Mouse (Mus musculus): Measurements from ENCODE around the gene Cdhr2. TPM values are rescaled to one million over a fixed set of nuclear protein-coding genes. Genes with fewer than 3 reads are reported as not detected.
A peak's percentile ranks its signal among the peaks of the same experiment; 100 is the strongest.

The Cdhr2 gene
- total RNA-seq, 2 experiments from 2014 or later = 0.34 to 0.51 TPM

DNA sequence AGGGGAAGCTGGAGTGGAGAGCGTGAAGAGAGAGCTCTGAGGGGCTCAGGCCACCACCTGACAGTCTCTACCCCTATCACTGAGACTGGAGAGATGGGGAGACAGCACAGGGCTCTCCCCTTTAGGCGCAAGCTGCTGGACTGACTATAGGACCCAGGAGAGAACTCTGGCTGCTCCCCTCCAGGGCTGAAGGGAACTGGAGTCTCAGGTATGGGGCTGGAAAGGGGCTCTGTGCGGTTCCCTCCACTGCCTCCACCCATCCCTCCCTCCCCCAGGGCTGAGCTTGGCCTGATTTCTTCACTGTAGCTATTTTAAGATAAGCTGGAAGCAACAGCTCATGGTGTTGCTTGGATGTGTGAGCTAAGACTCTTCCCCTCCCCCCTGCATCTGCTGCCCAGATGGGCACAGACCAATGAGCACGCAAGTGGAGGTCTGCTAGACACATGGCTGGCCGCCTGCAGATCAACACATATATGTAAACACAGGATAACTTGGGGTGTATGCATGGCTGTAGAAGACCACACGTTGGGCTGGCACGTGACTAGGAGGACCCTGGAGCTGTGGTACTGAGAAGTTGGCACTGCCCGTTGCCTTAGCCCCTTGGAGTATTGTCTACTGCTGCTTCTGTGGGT, 59.0 kb downstream of the Cdhr2 start:
- intact Hi-C loops (cut with DNase I) = no loop called here
- peak; percentile 79 to 86 for DNase-seq (ENCODE audit: extremely low spot score in 1 of 2, low spot score in 2 of 2)

DNA sequence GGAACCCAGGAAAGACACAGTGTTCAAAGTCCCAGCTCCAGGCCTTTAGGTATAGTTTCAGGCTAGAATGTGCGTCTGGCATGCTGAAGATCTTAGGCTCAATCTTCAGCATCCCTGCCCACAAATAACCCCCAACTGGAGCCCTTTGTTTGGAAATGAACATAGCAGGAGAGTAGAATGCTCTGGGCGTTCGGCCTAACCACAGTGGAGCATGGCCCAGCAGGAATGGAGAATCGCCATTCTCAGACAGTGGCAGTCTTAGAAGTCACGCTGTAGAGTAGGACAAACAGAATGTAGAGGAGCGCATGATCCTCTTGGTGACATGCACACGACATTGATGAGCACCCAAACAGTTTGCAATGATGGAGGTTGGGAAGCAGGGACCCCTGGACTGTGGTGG, 59.6 kb downstream of the Cdhr2 start:
- intact Hi-C loops (cut with DNase I) = no loop called here
- DNase-seq (ENCODE audit: extremely low spot score in 1 of 2, low spot score in 2 of 2) = no peak

DNA sequence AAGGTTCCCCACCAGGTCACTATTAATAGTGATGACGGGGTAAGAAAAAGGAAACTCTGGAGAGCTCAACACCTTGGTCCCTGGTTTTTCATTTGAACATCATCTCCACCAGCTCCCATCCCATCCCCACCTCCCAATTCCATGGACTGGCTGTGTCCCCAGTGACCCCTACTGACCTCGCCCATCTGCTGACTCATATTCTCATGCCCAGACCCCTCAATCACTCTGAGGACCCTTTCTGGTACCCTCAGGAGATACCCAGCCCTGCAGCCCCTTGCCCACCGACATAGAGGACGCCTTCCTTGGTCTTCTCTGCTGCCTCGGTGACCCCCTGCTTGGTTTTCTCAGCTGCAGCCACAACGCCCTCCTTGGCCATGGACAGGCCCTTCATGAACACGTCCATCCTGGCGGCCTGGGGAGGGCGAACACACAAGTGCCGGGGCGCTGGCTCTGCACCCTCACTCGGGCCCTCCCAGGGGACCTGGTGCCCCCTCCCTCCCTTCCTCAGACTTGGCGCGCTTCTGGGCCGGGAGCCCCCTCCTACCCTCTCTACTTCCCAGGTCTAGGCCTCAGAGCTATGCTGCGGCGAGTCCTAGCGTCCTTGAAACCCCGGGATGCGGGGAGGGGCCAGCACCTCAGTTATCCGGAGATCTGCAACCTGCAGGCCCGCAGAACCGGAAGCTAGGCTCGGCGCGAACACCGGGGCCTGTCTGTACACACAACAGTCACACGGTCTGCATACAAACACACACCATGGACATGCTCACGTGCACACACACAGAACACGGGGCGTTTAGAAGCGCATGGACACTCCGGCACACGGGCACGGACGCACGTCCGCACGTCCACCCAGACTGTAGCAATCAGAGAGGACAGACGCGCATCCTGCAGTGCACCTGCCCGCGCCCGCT, 64.3 kb downstream of the Cdhr2 start:
- intact Hi-C loops (cut with DNase I) = no loop called here
- peak in 1 of 2 experiments; percentile 55 for DNase-seq (ENCODE audit: extremely low spot score in 1 of 2, low spot score in 2 of 2)

DNA sequence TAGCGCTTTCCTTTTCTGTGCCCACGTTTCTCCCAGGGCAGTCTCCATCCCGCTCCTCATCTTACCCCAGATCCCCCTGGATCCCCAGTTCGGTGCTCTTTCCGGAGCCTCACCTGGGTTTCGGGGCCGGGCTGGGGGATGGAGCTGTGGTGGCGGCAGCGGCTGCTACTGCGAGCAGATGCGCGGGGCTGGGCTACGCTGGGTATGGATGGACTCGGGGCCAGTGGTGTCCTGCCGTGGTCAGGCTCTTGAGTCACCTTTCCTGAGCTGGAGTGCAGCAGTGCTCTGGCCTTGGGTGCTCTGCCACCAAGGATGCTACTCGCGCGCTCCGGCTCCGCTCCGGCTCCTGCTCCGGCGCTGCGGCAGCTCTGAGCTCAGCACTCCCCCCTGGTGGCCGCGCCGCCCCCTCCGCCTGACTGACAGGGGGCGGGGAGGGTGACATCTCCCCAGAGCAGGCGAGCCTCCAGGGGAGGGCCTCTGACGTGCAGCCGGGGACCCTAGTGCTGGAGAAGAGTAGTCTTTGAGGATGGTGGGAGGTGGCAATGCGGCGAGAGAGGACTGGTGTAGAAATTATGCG, 65.0 kb downstream of the Cdhr2 start, which contains the start of gene Sncb:
Gene Sncb, minus strand, starts transcription at position 404 of the 577 bp plus-strand sequence.
- intact Hi-C loops (cut with DNase I) = no loop called here
- DNase-seq (ENCODE audit: extremely low spot score in 1 of 2, low spot score in 2 of 2) = peak; percentile 83 to 89

DNA sequence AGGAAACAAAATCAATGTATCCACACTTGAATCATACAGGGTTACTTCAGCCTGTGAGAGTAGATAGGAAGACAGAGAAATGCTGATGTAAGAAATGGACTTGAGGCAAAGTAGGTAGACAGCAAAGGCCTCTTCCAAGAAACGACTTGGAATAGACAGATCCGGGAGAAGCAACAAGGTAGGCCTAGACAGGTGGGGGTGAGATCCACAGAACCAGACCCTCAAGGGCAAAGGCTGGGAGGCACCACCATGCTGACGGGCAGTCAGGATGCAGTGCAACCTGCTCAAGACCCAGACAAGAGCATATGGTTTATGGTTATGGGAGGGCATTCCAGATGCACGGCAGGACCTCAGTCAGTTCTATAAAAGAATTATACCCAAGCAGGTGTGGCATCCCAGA, 65.8 kb downstream of the Cdhr2 start:
- no peak for DNase-seq (ENCODE audit: extremely low spot score in 1 of 2, low spot score in 2 of 2)
- intact Hi-C loops (cut with DNase I) = no loop called here

DNA sequence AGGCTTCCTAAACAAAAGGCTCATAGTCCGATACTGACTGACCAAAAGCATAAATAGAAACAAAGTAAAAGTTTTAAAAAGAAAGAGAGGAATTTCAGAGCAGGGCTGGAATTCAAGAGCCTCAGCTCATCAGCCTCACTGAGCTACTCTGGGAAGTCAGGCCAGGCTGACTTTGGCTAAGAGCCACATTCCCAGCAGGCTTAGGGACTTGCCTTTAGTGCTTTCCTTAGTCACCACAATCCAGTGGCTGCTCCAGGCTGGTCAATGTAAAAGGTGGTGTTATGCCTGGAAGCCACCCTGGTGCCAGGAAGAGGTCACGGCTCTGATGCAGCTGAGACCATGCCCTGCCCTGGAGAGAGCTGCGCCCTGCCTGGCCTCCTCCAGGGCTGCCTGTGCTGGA, 79.3 kb downstream of the Cdhr2 start:
- peak in 1 of 2 experiments; percentile 80 for DNase-seq (ENCODE audit: extremely low spot score in 1 of 2, low spot score in 2 of 2)
- intact Hi-C loops (cut with DNase I) = no loop called here

DNA sequence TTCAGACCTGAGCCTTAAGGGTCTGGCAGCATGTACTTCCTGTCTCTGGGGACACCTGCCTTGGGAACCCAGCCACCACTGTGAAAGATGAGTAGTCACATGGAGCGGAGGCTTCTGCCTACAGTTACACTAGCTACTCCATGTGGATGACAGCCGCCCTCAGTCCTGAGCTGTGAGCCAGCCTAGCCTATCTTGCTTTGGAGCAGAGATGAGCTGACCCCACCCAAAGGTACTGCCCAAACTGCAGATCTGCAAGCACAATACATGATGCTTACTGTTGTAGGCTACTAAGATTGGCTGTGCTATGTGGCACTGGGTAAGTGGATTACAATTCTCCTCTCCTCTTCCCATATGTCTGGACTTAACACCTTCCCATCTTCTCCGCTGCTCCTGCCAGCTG, 79.8 kb downstream of the Cdhr2 start:
- DNase-seq (ENCODE audit: extremely low spot score in 1 of 2, low spot score in 2 of 2) = no peak
- intact Hi-C loops (cut with DNase I) = no loop called here

DNA sequence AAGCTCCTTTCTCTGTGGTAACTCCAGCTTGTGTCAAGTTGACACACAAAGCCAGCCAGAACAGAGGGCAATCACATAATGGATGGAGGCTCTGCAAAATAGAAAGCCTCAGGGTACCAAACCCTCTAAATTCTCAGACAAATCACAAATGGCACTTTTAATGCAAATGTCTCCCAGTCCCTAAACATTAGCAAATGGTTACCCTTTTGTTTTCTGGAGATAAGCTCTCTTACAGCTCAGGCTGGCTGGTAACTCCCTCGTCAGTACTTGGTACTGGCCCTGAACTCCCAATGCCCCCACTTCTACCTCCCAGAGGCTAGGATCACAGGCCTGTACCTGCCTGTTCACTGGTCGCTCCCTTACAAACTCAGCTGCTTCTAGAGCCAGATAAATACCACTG, 82.0 kb downstream of the Cdhr2 start:
- DNase-seq (ENCODE audit: extremely low spot score in 1 of 2, low spot score in 2 of 2) = no peak
- intact Hi-C loops (cut with DNase I) = no loop called here

DNA sequence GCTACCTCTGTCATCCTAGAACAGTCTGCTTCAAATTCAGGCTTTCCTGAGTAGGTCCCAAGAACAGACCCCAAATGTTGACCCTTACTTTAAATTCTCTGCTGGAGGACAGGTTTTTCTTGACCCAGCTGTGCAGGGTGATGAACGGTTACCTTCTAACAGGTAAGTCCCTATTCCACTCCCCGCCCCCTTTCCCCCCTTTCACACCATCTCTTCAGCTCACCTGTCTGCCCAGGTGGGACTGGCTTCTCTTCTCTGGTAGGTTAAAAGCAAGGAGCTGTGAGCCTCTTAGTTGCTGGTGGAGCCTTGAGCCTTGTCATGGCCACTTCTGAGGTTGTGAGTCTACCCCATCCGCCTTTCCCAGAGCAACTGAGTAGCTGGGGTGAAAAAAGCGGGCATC, 82.4 kb downstream of the Cdhr2 start, which contains the start of gene Eif4e1b:
Gene Eif4e1b, plus strand, starts transcription at position 301 of the 400 bp plus-strand sequence.
- no peak for DNase-seq (ENCODE audit: extremely low spot score in 1 of 2, low spot score in 2 of 2)
- intact Hi-C loops (cut with DNase I) = no loop called here

Other genes with a start within 250 kb of the Cdhr2 start
- gene Thoc3, start 232.6 kb upstream of the Cdhr2 start, total RNA-seq (2021) = 10 to 100 TPM; 41.3 to 41.4 TPM
- gene Simc1, start 197.7 kb upstream of the Cdhr2 start, total RNA-seq (2021) = 10 to 100 TPM; 17.4 to 19.9 TPM
- gene 4833439L19Rik, start 136.0 kb upstream of the Cdhr2 start, total RNA-seq (2021) = 100 to 1,000 TPM; 137 to 152 TPM
- 10 to 100 TPM; 37.0 to 39.9 TPM for gene Arl10, start 126.4 kb upstream of the Cdhr2 start, total RNA-seq (2021)
- gene Nop16, start 111.4 kb upstream of the Cdhr2 start, total RNA-seq (2021) = 10 to 100 TPM; 32.1 to 34.8 TPM
- gene Higd2a, start 111.3 kb upstream of the Cdhr2 start, total RNA-seq (2021) = 100 to 1,000 TPM; 156 to 168 TPM
- 100 to 1,000 TPM; 325 to 333 TPM for gene Cltb, start 90.1 kb upstream of the Cdhr2 start, total RNA-seq (2021)
- 10 to 100 TPM; 49.5 to 57.1 TPM for gene Faf2, start 79.7 kb upstream of the Cdhr2 start, total RNA-seq (2021)
- 100 to 1,000 TPM in 1 of 2 experiments, 10 to 100 TPM in 1; 97.4 to 102 TPM for gene Rnf44, start 7.6 kb upstream of the Cdhr2 start, total RNA-seq (2021)
- 100 to 1,000 TPM; 213 to 226 TPM for gene Gprin1, start 48.4 kb downstream of the Cdhr2 start, total RNA-seq (2021)
- 100 to 1,000 TPM; 739 to 802 TPM for gene Sncb, start 65.1 kb downstream of the Cdhr2 start, total RNA-seq (2021)
- gene Eif4e1b, start 82.5 kb downstream of the Cdhr2 start, total RNA-seq (2021) = under 1 TPM in 1 of 2 experiments, not detected in 1; 0.17 TPM
- gene Tspan17, start 87.9 kb downstream of the Cdhr2 start, total RNA-seq (2021) = 10 to 100 TPM; 64.3 to 69.0 TPM
- 10 to 100 TPM; 56.2 to 60.2 TPM for gene Unc5a, start 247.9 kb downstream of the Cdhr2 start, total RNA-seq (2021)